Mouse (Mus musculus): ENCODE measurements at regions not wholly inside any gene's neighbourhood (a gene's known extent, or its start where the extent isn't known, plus 50 kb on each side); places are given as distances from the start of the nearest gene placed in this dataset.

- no peak for TF ChIP-seq CTCF (IDR thresholded peaks at IDR 0.05)
- DNase-seq (ENCODE audit: extremely low spot score in 1 of 2, low spot score in 2 of 2): no peak
- H3K27ac ChIP-seq: no peak overlapping the region
- H3K4me3 ChIP-seq: no peak overlapping the region
- intact Hi-C loops (cut with DNase I): no loop called here
Measured at GRCm38 (mm10) chr2:9717904-9718303, 163.1 kb upstream of the 4930412O13Rik start.

- H3K27ac ChIP-seq: no peak overlapping the region
- intact Hi-C loops (cut with DNase I): no loop called here
- DNase-seq (ENCODE audit: extremely low spot score in 1 of 2, low spot score in 2 of 2): no peak
- no peak overlapping the region for H3K4me3 ChIP-seq
- TF ChIP-seq CTCF (IDR thresholded peaks at IDR 0.05): no peak
Measured at GRCm38 (mm10) chr2:9733243-9733642, 147.8 kb upstream of the 4930412O13Rik start.

- H3K27ac ChIP-seq: no peak overlapping the region
- no peak overlapping the region for H3K4me3 ChIP-seq
- no peak for DNase-seq (ENCODE audit: extremely low spot score in 1 of 2, low spot score in 2 of 2)
- intact Hi-C loops (cut with DNase I): no loop called here
- no peak for TF ChIP-seq CTCF (IDR thresholded peaks at IDR 0.05)
Measured at GRCm38 (mm10) chr2:9744181-9744580, 136.9 kb upstream of the 4930412O13Rik start.

DNA sequence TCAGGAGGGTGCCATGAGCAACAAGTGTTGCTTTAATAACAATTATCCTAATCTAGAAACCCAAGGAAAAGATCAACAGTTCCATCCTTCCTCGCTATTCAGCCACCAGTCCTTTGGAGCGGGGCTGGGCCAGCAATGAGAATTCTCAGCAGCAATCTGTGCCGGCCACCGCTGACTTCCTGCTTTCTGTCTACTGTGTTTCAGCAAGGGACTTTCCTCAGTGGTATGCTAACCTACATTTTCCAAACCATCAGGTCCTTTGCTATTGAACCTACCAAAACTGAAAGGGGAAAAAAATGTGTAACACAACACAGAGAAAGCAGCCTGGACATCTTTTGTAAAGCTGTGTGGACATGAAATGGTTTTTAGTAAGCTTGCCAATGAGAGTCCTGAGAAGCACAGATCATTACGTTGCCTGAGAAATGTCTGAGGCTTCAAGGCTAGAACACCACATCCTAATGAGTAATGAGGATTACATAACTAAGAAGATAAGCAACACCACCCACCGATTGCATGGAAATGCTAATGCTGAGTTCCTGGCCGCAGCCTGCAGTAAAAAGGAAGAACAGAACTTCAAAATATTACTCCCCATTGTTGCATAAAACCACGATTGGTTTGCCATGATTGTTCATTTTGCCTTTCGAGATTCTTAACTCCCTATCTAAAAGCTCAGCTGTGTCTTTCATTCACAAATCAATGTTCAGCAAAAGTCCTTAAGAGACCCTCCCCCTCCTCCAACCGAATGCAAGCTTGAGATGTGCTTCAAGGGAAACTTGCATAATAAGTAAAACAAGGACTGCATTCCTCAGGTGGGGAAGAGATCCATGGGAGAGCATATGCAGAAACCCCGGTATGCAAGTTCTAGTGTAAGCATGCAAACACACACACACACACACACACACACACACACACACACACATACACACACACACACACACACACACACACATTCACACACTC is 130.9 kb upstream of the 4930412O13Rik start:
- Histone ChIP-seq H3K27ac (no peak overlapping the region), H3K4me3 (no peak overlapping the region)
- intact Hi-C loops (cut with DNase I): no loop called here
- DNase-seq (ENCODE audit: extremely low spot score in 1 of 2, low spot score in 2 of 2): no peak
- no peak for TF ChIP-seq CTCF (IDR thresholded peaks at IDR 0.05)

GRCm38 (mm10) chr2:9753691-9754090 is 127.4 kb upstream of the 4930412O13Rik start:
- no peak for TF ChIP-seq CTCF (IDR thresholded peaks at IDR 0.05)
- no peak overlapping the region for H3K27ac ChIP-seq
- intact Hi-C loops (cut with DNase I): no loop called here
- no peak for DNase-seq (ENCODE audit: extremely low spot score in 1 of 2, low spot score in 2 of 2)
- H3K4me3 ChIP-seq: no peak overlapping the region

DNA sequence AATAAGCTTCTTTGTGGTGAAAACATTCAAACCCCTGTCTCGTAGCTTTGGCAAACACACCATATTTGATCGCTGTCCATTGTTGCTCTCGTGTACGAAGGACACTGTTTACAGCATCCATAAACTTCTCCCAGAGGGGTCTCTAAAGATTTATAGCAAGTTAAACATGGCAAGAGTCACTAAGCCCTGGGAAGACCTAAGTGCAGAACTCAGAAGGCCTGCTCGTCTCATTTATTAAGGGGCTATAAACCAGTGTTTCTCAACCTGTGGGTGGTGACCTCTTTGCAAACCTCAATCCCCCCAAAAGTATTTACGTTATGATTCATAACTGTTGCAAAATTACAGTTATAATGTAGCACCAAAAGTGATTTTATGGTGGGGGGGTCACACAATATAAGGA is 126.9 kb upstream of the 4930412O13Rik start:
- DNase-seq (ENCODE audit: extremely low spot score in 1 of 2, low spot score in 2 of 2): no peak
- no peak overlapping the region for H3K27ac ChIP-seq
- H3K4me3 ChIP-seq: no peak overlapping the region
- intact Hi-C loops (cut with DNase I): no loop called here
- TF ChIP-seq CTCF (IDR thresholded peaks at IDR 0.05): no peak

- Histone ChIP-seq H3K4me3 (no peak overlapping the region), H3K27ac (no peak overlapping the region)
- DNase-seq (ENCODE audit: extremely low spot score in 1 of 2, low spot score in 2 of 2): no peak
- TF ChIP-seq CTCF (IDR thresholded peaks at IDR 0.05): no peak
- intact Hi-C loops (cut with DNase I): no loop called here
Measured at GRCm38 (mm10) chr2:9757770-9758420, 123.2 kb upstream of the 4930412O13Rik start.

GRCm38 (mm10) chr2:9758983-9759382 is 122.1 kb upstream of the 4930412O13Rik start:
- no peak for DNase-seq (ENCODE audit: extremely low spot score in 1 of 2, low spot score in 2 of 2)

DNA sequence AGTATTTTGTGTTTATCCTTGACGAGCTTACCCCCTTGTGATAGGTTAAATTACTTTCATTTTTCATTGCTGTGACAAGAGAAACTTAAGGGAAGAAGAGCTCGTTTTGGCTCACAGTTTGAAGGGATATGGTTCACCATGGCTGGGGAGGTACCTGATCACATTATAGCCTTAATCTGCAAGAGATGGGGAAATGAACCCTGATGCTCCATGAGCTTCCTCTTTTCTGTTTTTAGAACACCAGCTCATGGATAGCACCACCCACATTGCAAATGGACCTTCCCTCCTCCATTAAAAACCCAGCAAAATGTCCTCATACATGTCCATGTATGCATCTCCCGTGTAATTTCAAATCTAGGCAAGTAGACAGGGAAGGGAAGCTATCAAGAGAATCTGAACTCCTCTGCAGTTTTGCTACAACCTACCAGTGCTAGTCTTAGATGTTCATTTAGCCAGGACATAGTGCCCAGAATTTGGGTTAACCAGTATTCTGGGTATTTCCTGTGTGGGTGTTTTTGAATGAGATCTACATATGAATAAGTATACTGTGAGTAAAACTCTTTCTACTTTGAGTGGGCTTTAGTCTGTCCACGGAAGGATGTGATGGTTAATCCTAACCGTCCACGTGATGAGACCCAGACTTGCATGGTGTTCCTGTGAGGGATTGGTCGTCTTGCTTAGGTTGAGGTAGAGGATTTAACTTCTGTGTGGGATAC is 121.5 kb upstream of the 4930412O13Rik start:
- Histone ChIP-seq H3K27ac (no peak overlapping the region), H3K4me3 (no peak overlapping the region)
- intact Hi-C loops (cut with DNase I): no loop called here
- no peak for TF ChIP-seq CTCF (IDR thresholded peaks at IDR 0.05)
- DNase-seq (ENCODE audit: extremely low spot score in 1 of 2, low spot score in 2 of 2): no peak

More at GRCm38 (mm10) chr2:9758983-9759382, 122.1 kb upstream of the 4930412O13Rik start:
- H3K4me3 ChIP-seq: no peak overlapping the region
- H3K27ac ChIP-seq: no peak overlapping the region
- intact Hi-C loops (cut with DNase I): no loop called here
- TF ChIP-seq CTCF (IDR thresholded peaks at IDR 0.05): no peak

DNA sequence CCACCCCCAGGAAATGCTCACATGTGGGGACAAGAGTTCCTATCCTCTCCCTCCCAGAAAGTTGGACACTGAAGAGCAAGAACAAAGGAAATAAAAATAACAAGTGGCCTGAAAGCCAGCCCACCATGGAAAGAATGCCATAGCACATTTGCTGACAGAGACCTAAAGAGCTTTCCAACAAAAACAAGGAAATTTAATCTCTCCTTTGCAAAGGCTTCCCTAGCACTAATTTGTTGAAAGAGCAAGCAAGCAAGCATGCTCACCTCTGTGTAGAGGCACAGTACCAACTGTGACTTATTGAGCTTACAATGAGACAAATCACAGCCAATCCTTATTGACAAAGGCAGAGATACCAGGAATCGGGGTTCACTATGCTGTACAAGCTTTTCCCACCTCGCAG is 100.9 kb upstream of the 4930412O13Rik start:
- Histone ChIP-seq H3K4me3 (no peak overlapping the region), H3K27ac (no peak overlapping the region)
- intact Hi-C loops (cut with DNase I): no loop called here
- no peak for DNase-seq (ENCODE audit: extremely low spot score in 1 of 2, low spot score in 2 of 2)
- TF ChIP-seq CTCF (IDR thresholded peaks at IDR 0.05): no peak

DNA sequence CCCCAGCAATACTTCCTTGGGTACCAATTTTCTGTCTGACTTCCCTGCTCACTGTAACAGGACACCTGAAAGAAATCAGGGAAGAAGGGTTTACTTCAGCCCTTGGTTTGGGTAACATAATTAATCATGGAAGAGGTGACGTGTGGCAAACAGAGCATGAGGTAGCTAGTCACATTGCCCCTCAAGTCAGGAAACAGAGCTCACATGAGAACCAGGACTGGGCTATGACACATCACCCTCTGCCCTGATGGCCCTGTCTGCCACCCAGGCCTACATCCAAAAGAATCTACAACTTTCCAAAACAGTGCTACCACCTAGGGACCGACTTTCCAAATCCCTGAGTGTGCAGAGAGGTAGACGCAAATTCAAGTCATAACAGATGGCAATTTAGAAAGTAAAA is 98.4 kb upstream of the 4930412O13Rik start:
- no peak for DNase-seq (ENCODE audit: extremely low spot score in 1 of 2, low spot score in 2 of 2)
- TF ChIP-seq CTCF (IDR thresholded peaks at IDR 0.05): no peak
- intact Hi-C loops (cut with DNase I): no loop called here
- H3K27ac ChIP-seq: no peak overlapping the region
- H3K4me3 ChIP-seq: no peak overlapping the region

- intact Hi-C loops (cut with DNase I): no loop called here
- TF ChIP-seq CTCF (IDR thresholded peaks at IDR 0.05): no peak
- H3K27ac ChIP-seq: no peak overlapping the region
- no peak overlapping the region for H3K4me3 ChIP-seq
- DNase-seq (ENCODE audit: extremely low spot score in 1 of 2, low spot score in 2 of 2): no peak
Measured at GRCm38 (mm10) chr2:9791970-9792369, 89.1 kb upstream of the 4930412O13Rik start.

Data from left cerebral cortex, adult 2 months (tissue).